Mouse (Mus musculus) embryonic fibroblast, embryonic 13.5 days (primary cell): ENCODE measurements at regions not wholly inside any gene's neighbourhood (a gene's known extent, or its start where the extent isn't known, plus 50 kb on each side); places are given as distances from the start of the nearest gene placed in this dataset.
A peak's percentile ranks its signal among the peaks of the same experiment; 100 is the strongest.

Experiments
- H3K27ac ChIP-seq: 2 replicates; pipeline ENCODE4 v1.5.1; 2012; ENCODE audit warnings: low read length, control low read depth, inconsistent platforms; ENCODE audit not compliant: insufficient read depth
- H3K4me1 ChIP-seq: 2 replicates; pipeline ENCODE4 v1.6.1; 2011; ENCODE audit warnings: low read length; ENCODE audit not compliant: control insufficient read depth, insufficient read depth
- H3K4me3 ChIP-seq: 2 replicates; pipeline ENCODE4 v1.5.1; 2011; ENCODE audit warnings: mild to moderate bottlenecking, control low read depth, low read length; ENCODE audit not compliant: insufficient read depth
- CTCF ChIP-seq: IDR thresholded peaks from 2 replicates; pipeline ENCODE4 v1.5.1; 2011; ENCODE audit warnings: mild to moderate bottlenecking, control low read depth, low read length, moderate library complexity, borderline replicate concordance; ENCODE audit not compliant: insufficient read depth
- POLR2A ChIP-seq: IDR thresholded peaks from 2 replicates; pipeline ENCODE4 v1.6.1; 2011; ENCODE audit warnings: low read depth, mild to moderate bottlenecking, control low read depth, low read length, moderate library complexity

DNA sequence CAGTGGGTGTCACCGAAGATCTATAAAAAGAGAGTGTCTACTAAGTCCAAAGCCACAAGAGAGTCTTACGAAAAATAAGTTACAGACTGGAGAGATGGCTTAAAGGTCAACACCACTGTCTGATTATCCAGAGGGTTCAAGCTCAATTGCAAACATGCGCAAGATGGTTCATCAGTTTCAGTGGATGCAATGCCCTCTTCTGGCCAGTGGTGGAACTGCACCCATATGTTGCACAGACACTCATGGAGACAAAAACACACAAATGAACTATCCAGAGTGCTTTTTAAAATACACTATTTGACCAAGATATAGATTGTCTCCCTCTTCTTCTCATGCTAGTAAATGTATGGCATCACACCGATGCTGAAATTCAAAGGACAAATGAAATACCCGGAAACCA is 312.1 kb upstream of the Cxadr start:
- TF ChIP-seq CTCF (peak; percentile 41; the same call in 1 of the 2 replicates), POLR2A (no peak)
- no peak overlapping the region for H3K4me3 ChIP-seq
- no peak overlapping the region for H3K27ac ChIP-seq
- H3K4me1 ChIP-seq = no peaks in the 10 kb centered on the region

DNA sequence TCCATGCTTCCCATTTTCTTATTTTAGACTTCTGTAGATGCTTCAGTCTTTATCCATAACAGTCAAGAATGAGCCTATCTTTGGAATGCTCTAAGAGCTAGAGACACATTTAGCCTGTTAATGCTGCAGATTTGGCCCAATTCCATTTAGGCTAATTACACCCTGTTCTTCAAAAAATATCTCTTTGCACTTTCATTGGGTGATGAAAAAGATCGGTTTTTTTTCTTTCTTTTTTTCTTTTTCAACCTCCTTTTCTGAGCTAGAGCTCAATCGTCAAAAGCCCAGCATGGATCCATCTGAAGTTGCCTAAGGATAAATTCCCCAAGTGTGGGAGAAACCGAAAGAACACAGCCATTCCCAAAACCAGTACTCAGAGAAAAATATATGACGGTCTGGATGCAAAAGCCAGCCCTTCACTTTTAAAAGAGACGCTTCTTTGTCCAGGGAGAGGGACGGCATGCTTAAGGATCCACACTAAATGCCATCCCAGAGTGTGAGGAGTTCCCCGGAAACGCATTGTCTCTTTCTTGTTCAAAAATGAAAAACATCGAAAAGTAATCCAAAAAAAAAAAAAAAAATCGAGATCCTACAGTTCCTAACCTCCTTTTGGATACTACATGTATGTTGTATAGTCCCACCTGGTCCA is 314.3 kb upstream of the Cxadr start:
- no peak overlapping the region for H3K4me3 ChIP-seq
- TF ChIP-seq CTCF (no peak), POLR2A (no peak)
- H3K27ac ChIP-seq = no peak overlapping the region
- H3K4me1 ChIP-seq = no peaks in the 10 kb centered on the region

DNA sequence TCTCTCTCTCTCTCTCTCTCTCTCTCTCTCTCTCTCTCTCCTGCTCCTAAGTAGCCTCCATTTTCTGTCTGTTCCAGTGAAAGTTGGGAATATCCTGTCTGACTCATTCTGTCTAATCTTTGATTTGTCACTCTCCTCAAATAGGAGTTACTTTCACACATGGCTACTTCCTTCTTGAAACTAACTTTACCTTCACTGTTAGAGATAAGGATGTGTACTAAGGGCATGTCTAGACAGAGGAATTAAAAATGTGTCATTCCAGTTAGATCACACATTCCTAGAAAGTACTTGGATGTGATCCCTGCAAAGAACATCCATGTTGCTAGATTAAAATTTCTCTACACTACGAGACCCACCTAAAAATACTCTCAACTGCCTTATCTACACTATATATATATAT is 346.9 kb upstream of the Gm11146 start:
- TF ChIP-seq CTCF (no peak), POLR2A (no peak)

DNA sequence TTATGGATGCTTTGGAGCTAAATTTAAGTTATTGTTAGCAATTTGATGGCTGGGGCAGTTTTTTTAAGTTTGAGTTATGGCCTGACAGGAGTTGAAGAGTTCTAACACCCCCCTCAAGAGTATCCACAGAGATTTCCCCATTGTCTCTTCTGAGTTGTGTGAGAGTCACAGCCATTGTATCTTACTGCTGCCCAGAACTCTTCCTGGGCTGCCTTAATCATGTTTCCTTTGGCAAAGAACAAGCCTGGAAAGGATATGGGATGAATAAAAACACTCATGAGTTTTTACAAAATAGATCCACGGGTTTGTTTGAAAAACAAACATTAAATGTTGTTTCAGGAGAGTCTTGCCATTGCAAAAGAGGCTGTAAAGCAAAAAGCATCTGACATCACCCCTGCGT is 343.5 kb upstream of the Gm11146 start:
- TF ChIP-seq CTCF (no peak), POLR2A (no peak)
- Histone ChIP-seq H3K27ac (no peak overlapping the region), H3K4me1 (no peaks in the 10 kb centered on the region)

More for the DNA sequence above, 346.9 kb upstream of the Gm11146 start:
- H3K4me1 ChIP-seq = no peaks in the 10 kb centered on the region
- no peak overlapping the region for H3K4me3 ChIP-seq
- no peak overlapping the region for H3K27ac ChIP-seq

DNA sequence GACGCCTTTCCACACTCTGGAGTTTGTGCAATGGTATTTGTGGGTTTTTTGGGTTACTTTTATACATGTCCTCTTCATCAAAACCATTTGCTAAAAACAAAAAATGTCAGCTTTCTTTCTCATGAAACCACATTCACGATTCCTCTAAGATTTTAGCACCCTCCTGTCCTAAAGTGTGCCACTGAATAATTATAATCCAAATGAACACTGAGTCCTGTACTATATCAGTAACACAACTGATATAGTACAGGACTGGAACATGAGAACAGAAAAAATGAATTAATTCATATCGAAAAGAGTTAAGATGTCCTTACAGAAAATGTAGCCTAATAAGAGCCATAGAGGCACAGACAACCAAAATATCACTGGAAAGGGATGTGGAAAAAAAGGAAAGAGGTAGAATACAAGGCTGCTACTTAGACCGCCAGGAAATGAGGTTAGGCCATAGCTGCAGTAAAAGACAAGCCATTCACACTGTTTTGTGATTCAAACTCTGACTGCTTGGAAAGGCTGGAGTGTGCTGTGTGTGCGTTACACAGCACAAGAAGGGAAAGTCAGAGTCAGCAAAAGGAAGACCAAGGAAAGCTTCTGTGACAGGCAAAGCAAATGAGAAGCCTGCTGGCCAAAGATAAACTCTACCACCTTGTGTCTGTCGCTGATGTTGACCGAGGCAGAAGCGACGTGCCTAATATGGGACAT is 329.3 kb upstream of the Gm11146 start:
- Histone ChIP-seq H3K4me1 (no peaks in the 10 kb centered on the region), H3K4me3 (no peak overlapping the region), H3K27ac (no peak overlapping the region)
- TF ChIP-seq POLR2A (no peak), CTCF (no peak)

More for the DNA sequence above, 343.5 kb upstream of the Gm11146 start:
- no peak overlapping the region for H3K4me3 ChIP-seq

DNA sequence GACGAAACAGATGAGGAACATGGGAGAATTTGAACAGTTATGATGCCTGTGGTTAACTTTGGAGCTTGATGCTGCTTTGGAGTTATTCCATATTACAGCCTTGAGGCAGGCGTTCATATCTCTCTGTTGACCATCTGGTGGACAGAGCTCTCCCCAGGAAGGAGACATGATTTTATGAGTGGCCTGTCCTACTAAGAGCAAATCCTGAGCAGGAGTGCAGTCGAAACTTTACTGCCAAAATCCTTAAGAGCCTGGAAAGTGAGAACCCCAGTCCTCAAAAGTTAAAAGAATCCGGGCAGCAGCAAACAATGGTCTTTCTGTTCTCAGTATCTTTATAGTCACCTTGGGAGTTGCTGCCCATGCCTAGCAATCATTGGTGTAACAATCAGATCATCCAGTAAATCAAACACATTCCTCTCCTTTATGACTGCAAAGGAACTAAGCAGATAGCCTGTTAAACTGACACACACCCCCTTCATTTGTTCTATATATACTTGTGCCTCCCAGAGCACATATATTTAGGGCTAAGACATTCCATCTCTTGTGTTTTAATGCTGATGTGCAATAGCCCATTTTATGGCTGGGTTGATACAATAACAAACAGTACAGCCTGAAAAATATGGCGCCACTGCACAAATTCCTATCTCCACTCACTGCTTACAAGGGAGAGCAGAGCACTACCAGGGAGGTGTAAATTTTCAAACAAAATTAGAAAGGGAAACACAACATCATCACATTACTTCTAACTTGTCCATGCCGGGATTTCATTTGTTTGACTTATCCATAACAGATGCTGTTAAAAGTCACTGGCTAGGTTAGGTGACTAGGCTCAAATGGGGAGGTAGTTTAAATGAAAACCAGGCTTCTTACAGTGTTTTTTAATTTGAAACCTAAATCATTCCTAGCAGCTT is 312.5 kb upstream of the Gm11146 start:
- Histone ChIP-seq H3K4me3 (no peak overlapping the region), H3K27ac (peak overlapping the region; percentile 40), H3K4me1 (no peaks in the 10 kb centered on the region)
- TF ChIP-seq POLR2A (no peak), CTCF (no peak)

DNA sequence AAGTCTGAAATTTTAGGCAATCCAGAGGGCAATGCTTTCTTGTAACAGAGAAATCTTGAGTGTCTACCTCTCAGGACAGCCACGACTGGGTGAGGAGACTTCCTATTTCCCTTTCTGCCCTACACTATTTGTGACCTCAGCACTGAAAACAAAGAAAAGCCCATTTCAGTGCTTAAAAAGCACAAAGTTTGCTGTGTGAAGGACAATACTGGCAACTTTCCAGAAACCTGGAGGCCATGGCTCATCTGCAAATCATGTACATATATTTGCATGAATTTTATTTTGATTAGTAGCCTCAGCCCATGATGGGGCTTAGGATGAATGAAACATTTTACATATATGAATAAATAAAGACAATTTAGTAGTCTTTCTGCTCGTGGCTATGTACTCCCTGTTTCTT is 292.4 kb upstream of the Gm11146 start:
- peak overlapping the region; percentile 40; the same call in 1 of the 2 replicates for H3K27ac ChIP-seq
- no peak overlapping the region for H3K4me3 ChIP-seq
- TF ChIP-seq POLR2A (no peak), CTCF (no peak)
- H3K4me1 ChIP-seq = no peaks in the 10 kb centered on the region

DNA sequence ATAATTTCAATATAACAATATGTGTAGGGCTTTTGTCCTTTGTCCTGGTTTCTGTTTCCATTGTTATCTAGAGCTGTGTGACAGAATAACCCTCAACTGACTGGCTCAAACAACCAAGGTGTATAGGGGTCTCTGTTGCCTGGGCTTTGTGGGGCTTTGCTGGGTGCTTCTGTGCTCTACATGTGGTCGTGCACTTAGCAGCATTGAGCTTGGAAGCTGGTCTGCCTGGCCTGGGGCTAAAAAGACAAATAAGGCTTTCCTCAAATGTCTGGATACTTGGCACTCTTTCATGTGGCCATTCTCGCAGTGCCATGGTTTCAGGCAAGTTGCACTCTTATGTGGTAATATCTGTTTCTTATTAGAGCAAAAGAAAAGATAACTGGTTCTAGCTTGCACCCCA is 291.8 kb upstream of the Gm11146 start:
- no peaks in the 10 kb centered on the region for H3K4me1 ChIP-seq
- TF ChIP-seq POLR2A (no peak), CTCF (no peak)
- H3K4me3 ChIP-seq = no peak overlapping the region
- H3K27ac ChIP-seq = no peak overlapping the region

DNA sequence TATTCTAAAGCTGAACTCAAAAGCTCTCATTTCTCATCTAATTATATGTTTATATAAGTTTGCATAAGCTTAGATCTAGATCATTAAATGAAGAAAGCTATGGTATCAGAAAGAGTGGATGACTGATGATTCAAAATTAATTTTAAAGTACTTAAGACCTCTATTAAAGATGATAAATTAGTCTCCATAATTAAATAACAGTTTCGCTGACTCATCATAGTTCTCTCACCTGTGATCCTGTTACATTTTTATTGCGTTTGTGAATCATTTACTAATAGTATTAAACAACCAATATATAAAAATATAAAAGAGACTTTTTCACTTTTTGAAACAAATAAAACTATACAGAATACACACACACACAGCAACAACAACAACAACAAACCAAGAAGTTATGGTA is 290.8 kb upstream of the Gm11146 start:
- no peaks in the 10 kb centered on the region for H3K4me1 ChIP-seq
- no peak for TF ChIP-seq POLR2A
- no peak for TF ChIP-seq CTCF
- no peak overlapping the region for H3K4me3 ChIP-seq
- H3K27ac ChIP-seq = no peak overlapping the region
